Mouse (Mus musculus) kidney, postnatal 14 days (tissue): ENCODE results near the gene Il18.
A peak's percentile ranks its signal among the peaks of the same experiment; 100 is the strongest.
"Not testable (repeated sequence)": the region's sequence is repeated elsewhere in the genome, so short reads cannot be mapped to it uniquely, and the experiment has no call there.

ENCODE experiments used
- DNase-seq: peaks from one replicate; pipeline ENCODE4 v3.0.0; 2022; ENCODE audit warnings: mixed read lengths

Gene Il18

GRCm38 (mm10) chr9:50604338-50604737 lies 49.7 kb downstream of the Il18 start:
- DNase-seq: no peak

- DNase-seq: no peak
These were observed 57.5 kb downstream of the Il18 start for GRCm38 (mm10) chr9:50612115-50612514.

- DNase-seq: no peak
These were observed 61.5 kb downstream of the Il18 start for GRCm38 (mm10) chr9:50616161-50616560.

- peak; percentile 92 for DNase-seq
These were observed 62.4 kb downstream of the Il18 start, which contains the start of the genes Pih1d2 and Nkapd1 for GRCm38 (mm10) chr9:50616766-50617603. Pih1d2 (plus strand) TSS chr9:50617321. Nkapd1 (minus strand) TSS chr9:50617464.

GRCm38 (mm10) chr9:50617794-50618330 lies 63.2 kb downstream of the Il18 start:
- DNase-seq: no peak

GRCm38 (mm10) chr9:50630903-50631302 lies 76.3 kb downstream of the Il18 start:
- not testable (repeated sequence) for DNase-seq
